Mouse (Mus musculus): ENCODE measurements at regions not wholly inside any gene's neighbourhood (a gene's known extent, or its start where the extent isn't known, plus 50 kb on each side); places are given as distances from the start of the nearest gene placed in this dataset.

- TF ChIP-seq POLR2A (IDR thresholded peaks at IDR 0.05; ENCODE audit: control insufficient read depth, extremely low read depth, insufficient read depth, low read length, poor library complexity): no peak
- TF ChIP-seq CTCF (IDR thresholded peaks at IDR 0.05; ENCODE audit: borderline replicate concordance, control insufficient read depth, extremely low read depth, insufficient read depth, low read length, poor library complexity): no peak
Measured at GRCm38 (mm10) chr2:169469538-169469937, 118.0 kb downstream of the Gm11011 start.

Measured in thymus, adult 2 months (tissue).